Mouse (Mus musculus) left cerebral cortex, postnatal 4 days (tissue): ENCODE measurements around the gene Aurkb. TPM values are rescaled to one million over a fixed set of nuclear protein-coding genes. Genes with fewer than 3 reads are reported as not detected.
A peak's percentile ranks its signal among the peaks of the same experiment; 100 is the strongest.

Source experiments
- DNase-seq: peaks from one replicate; pipeline ENCODE4 v3.0.0-alpha.2; 2022
- intact Hi-C: fragments of 180-260 bp; cut with DNase I; formaldehyde crosslinking; loops from one replicate; pipeline ENCODE4 v1.15.1; 2025
- total RNA-seq, 2 experiments: library from RNA; stranded (reverse); gene quantifications; 2 replicates each; pipeline ENCODE4 v1.2.3; 2021

Aurkb gene
- total RNA-seq, 2 experiments from 2014 or later, result 8.2 to 10.0 TPM

- intact Hi-C loops, result no loop called here
- no peak for DNase-seq
Observed at GRCm38 (mm10) chr11:69096360-69096986, 51.0 kb downstream of the Aurkb start.

GRCm38 (mm10) chr11:69096987-69097900, 51.8 kb downstream of the Aurkb start:
- intact Hi-C loops, result no loop called here
- peak; percentile 93 for DNase-seq

GRCm38 (mm10) chr11:69098039-69098761, 52.8 kb downstream of the Aurkb start:
- intact Hi-C loops, result no loop called here
- DNase-seq, result no peak

GRCm38 (mm10) chr11:69098762-69099091, 53.3 kb downstream of the Aurkb start:
- intact Hi-C loops, result no loop called here
- peak; percentile 96 for DNase-seq

GRCm38 (mm10) chr11:69099177-69099914, 53.9 kb downstream of the Aurkb start:
- intact Hi-C loops, result no loop called here
- DNase-seq, result peak; percentile 73

GRCm38 (mm10) chr11:69099915-69100345, 54.5 kb downstream of the Aurkb start:
- peak; percentile 81 for DNase-seq
- intact Hi-C loops, result no loop called here

GRCm38 (mm10) chr11:69100639-69101360, 55.4 kb downstream of the Aurkb start:
- DNase-seq, result no peak
- intact Hi-C loops, result no loop called here

Other genes with a start within 250 kb of the Aurkb start
- 10 to 100 TPM; 75.9 to 81.6 TPM for gene Ndel1, start 173.8 kb upstream of the Aurkb start, total RNA-seq
- not detected for gene Rnf222, start 157.1 kb upstream of the Aurkb start, total RNA-seq
- gene Rpl26, start 144.1 kb upstream of the Aurkb start, total RNA-seq, result 100 to 1,000 TPM; 866 to 875 TPM
- 1 to 10 TPM in 1 of 2 experiments, under 1 TPM in 1; 0.72 to 1.7 TPM for gene Odf4, start 118.6 kb upstream of the Aurkb start, total RNA-seq
- gene Arhgef15, start 88.2 kb upstream of the Aurkb start, total RNA-seq, result 10 to 100 TPM; 17.6 to 19.9 TPM
- 1 to 10 TPM; 1.1 to 2.0 TPM for gene Slc25a35, start 77.5 kb upstream of the Aurkb start, total RNA-seq
- gene Rangrf, start 70.5 kb upstream of the Aurkb start, total RNA-seq, result 10 to 100 TPM; 16.4 to 23.8 TPM
- gene Pfas, start 37.2 kb upstream of the Aurkb start, total RNA-seq, result 10 to 100 TPM; 35.3 to 36.6 TPM
- gene Ctc1, start 29.7 kb upstream of the Aurkb start, total RNA-seq, result 10 to 100 TPM; 60.8 to 64.7 TPM
- 10 to 100 TPM; 23.8 to 25.2 TPM for gene Borcs6, start 14.1 kb downstream of the Aurkb start, total RNA-seq
- gene Tmem107, start 25.2 kb downstream of the Aurkb start, total RNA-seq, result 10 to 100 TPM; 13.9 to 14.8 TPM
- 100 to 1,000 TPM; 579 to 594 TPM for gene Vamp2, start 42.8 kb downstream of the Aurkb start, total RNA-seq
- gene Per1, start 49.6 kb downstream of the Aurkb start, total RNA-seq, result 10 to 100 TPM; 52.8 to 58.0 TPM
- gene Hes7, start 74.8 kb downstream of the Aurkb start, total RNA-seq, result 1 to 10 TPM; 2.3 to 2.6 TPM
- gene 9130213A22Rik, start 76.9 kb downstream of the Aurkb start, total RNA-seq, result 1 to 10 TPM; 1.2 to 1.7 TPM
- gene Aloxe3, start 80.2 kb downstream of the Aurkb start, total RNA-seq, result 10 to 100 TPM; 10.8 to 13.1 TPM
- under 1 TPM; 0.16 to 0.18 TPM for gene Alox12b, start 111.3 kb downstream of the Aurkb start, total RNA-seq
- gene Alox8, start 152.2 kb downstream of the Aurkb start, total RNA-seq, result 1 to 10 TPM; 1.2 to 2.5 TPM
- gene Gucy2e, start 191.4 kb downstream of the Aurkb start, total RNA-seq, result under 1 TPM; 0.52 to 0.87 TPM